Mouse (Mus musculus): ENCODE measurements around the gene Gtsf1. TPM values are rescaled to one million over a fixed set of nuclear protein-coding genes. Genes with fewer than 3 reads are reported as not detected.

The Gtsf1 gene
- polyA plus RNA-seq, 1 experiment from 2014 or later = not detected

- H3K4me1 ChIP-seq (replicated peaks; ENCODE audit: insufficient read depth, low read length) = no peaks in the 10 kb centered on the region
- no peaks in the 10 kb centered on the region for H3K36me3 ChIP-seq (ENCODE audit: insufficient read depth, low read length)
- no peak overlapping the region for H3K4me3 ChIP-seq (replicated peaks; ENCODE audit: low read depth, low read length)
- TF ChIP-seq CTCF (IDR thresholded peaks at IDR 0.05; ENCODE audit: low read depth) = no peak
- no peak overlapping the region for H3K4me2 ChIP-seq (ENCODE audit: low read length)
- WGBS = 4% methylated on average over 2 of the region's 2 CpGs
- no peaks in the 10 kb centered on the region for H3K9me3 ChIP-seq (replicated peaks; ENCODE audit: low read length)
- peak; percentile 60 for DNase-seq (ENCODE audit: low spot score)
- H3K27ac ChIP-seq = no peak overlapping the region
- H3K27me3 ChIP-seq (ENCODE audit: insufficient read depth, low read length) = no peaks in the 10 kb centered on the region
- no peak overlapping the region for H3K9ac ChIP-seq (ENCODE audit: low read depth, low read length)
- no peak for ATAC-seq (replicated peaks; ENCODE audit: low FRiP score, low read depth)
These were observed 59.1 kb downstream of the Gtsf1 start for GRCm38 (mm10) chr15:103371208-103371607.

GRCm38 (mm10) chr15:103370462-103370861 is 59.8 kb downstream of the Gtsf1 start:
- DNase-seq (ENCODE audit: low spot score) (no peak), ATAC-seq (replicated peaks; ENCODE audit: low FRiP score, low read depth) (no peak)
- Histone ChIP-seq H3K27ac (no peak overlapping the region), H3K4me2 (ENCODE audit: low read length) (no peak overlapping the region), H3K4me1 (replicated peaks; ENCODE audit: insufficient read depth, low read length) (0 out of 2 replicates have a peak, but pooled peaks cover under 1% of the 10 kb centered on the region), H3K9ac (ENCODE audit: low read depth, low read length) (no peak overlapping the region), H3K9me3 (replicated peaks; ENCODE audit: low read length) (no peaks in the 10 kb centered on the region), H3K36me3 (ENCODE audit: insufficient read depth, low read length) (no peaks in the 10 kb centered on the region), H3K4me3 (replicated peaks; ENCODE audit: low read depth, low read length) (no peak overlapping the region), H3K27me3 (ENCODE audit: insufficient read depth, low read length) (no peaks in the 10 kb centered on the region)
- TF ChIP-seq CTCF (IDR thresholded peaks at IDR 0.05; ENCODE audit: low read depth) = no peak
- WGBS = 25% methylated on average over 4 of the region's 4 CpGs

- Histone ChIP-seq H3K4me2 (ENCODE audit: low read length) (no peak overlapping the region), H3K4me1 (replicated peaks; ENCODE audit: insufficient read depth, low read length) (0 out of 2 replicates have a peak, but pooled peaks cover 7% of the 10 kb centered on the region), H3K36me3 (ENCODE audit: insufficient read depth, low read length) (no peaks in the 10 kb centered on the region), H3K9me3 (replicated peaks; ENCODE audit: low read length) (no peaks in the 10 kb centered on the region), H3K9ac (ENCODE audit: low read depth, low read length) (no peak overlapping the region), H3K27ac (no peak overlapping the region), H3K27me3 (ENCODE audit: insufficient read depth, low read length) (no peaks in the 10 kb centered on the region), H3K4me3 (replicated peaks; ENCODE audit: low read depth, low read length) (no peak overlapping the region)
- 50% methylated on average over 1 of the region's 1 CpGs for WGBS
- no peak for DNase-seq (ENCODE audit: low spot score)
- no peak for TF ChIP-seq CTCF (IDR thresholded peaks at IDR 0.05; ENCODE audit: low read depth)
- ATAC-seq (replicated peaks; ENCODE audit: low FRiP score, low read depth) = no peak
These were observed 61.1 kb downstream of the Gtsf1 start for GRCm38 (mm10) chr15:103369123-103369522.

- H3K9ac ChIP-seq (ENCODE audit: low read depth, low read length) = no peak overlapping the region
- no peak for TF ChIP-seq CTCF (IDR thresholded peaks at IDR 0.05; ENCODE audit: low read depth)
- H3K4me2 ChIP-seq (ENCODE audit: low read length) = no peak overlapping the region
- no peak overlapping the region for H3K4me3 ChIP-seq (replicated peaks; ENCODE audit: low read depth, low read length)
- H3K36me3 ChIP-seq (ENCODE audit: insufficient read depth, low read length) = no peaks in the 10 kb centered on the region
- ATAC-seq (replicated peaks; ENCODE audit: low FRiP score, low read depth) = no peak
- 0 out of 2 replicates have a peak, but pooled peaks cover 7% of the 10 kb centered on the region for H3K4me1 ChIP-seq (replicated peaks; ENCODE audit: insufficient read depth, low read length)
- no peaks in the 10 kb centered on the region for H3K27me3 ChIP-seq (ENCODE audit: insufficient read depth, low read length)
- no peak for DNase-seq (ENCODE audit: low spot score)
- WGBS = 75% methylated on average over 4 of the region's 4 CpGs
- H3K27ac ChIP-seq = no peak overlapping the region
- H3K9me3 ChIP-seq (replicated peaks; ENCODE audit: low read length) = no peaks in the 10 kb centered on the region
These were observed 61.9 kb downstream of the Gtsf1 start for GRCm38 (mm10) chr15:103368179-103368940.

GRCm38 (mm10) chr15:103366376-103367149 is 63.7 kb downstream of the Gtsf1 start, which contains the start of gene Itga5:
Itga5 (minus strand) TSS chr15:103366763.
- peak within 1 kb of the TSS; percentile 98 for H3K4me2 ChIP-seq (ENCODE audit: low read length)
- H3K36me3 ChIP-seq (ENCODE audit: insufficient read depth, low read length) = no peaks in the 10 kb centered on the region
- DNase-seq (ENCODE audit: low spot score) (peak; percentile 83), ATAC-seq (replicated peaks; ENCODE audit: low FRiP score, low read depth) (peak; percentile 65)
- H3K27me3 ChIP-seq (ENCODE audit: insufficient read depth, low read length) = no peaks in the 10 kb centered on the region
- H3K4me3 ChIP-seq (replicated peaks; ENCODE audit: low read depth, low read length) = peak within 1 kb of the TSS; percentile 81
- peak within 1 kb of the TSS; percentile 79 for H3K27ac ChIP-seq
- H3K4me1 ChIP-seq (replicated peaks; ENCODE audit: insufficient read depth, low read length) = 0 out of 2 replicates have a peak, but pooled peaks cover 7% of the 10 kb centered on the region
- WGBS = under 1% methylated on average over 41 of the region's 51 CpGs
- peak; percentile 35; the same call in 1 of the 2 replicates for TF ChIP-seq CTCF (IDR thresholded peaks at IDR 0.05; ENCODE audit: low read depth)
- peak within 1 kb of the TSS; percentile 94 for H3K9ac ChIP-seq (ENCODE audit: low read depth, low read length)
- no peaks in the 10 kb centered on the region for H3K9me3 ChIP-seq (replicated peaks; ENCODE audit: low read length)

All from kidney, postnatal 0 days (tissue).